7 mouse cellular contexts compared by ENCODE assay signal in genomic region chr4:46497286-46497892, GRCm38 (mm10). TPM values are rescaled to one million over a fixed set of nuclear protein-coding genes. Genes with fewer than 3 reads are reported as not detected.
DNase-seq lines count a peak whose midpoint lies in the region; TF ChIP-seq lines count a peak whose summit lies in the region.

No protein-coding gene starts in this region.

- WGBS in lung, adult 2 months = 47% methylated on average over 4 of the region's 4 CpGs

- H3ac ChIP-seq in C2C12 (ENCODE audit: control insufficient read depth, insufficient read length, low read depth) = no peak overlapping the region

- H3K79me2 ChIP-seq in C2C12 (ENCODE audit: control insufficient read depth, insufficient read depth) = peaks cover 13% of the 10 kb centered on the region

- in situ Hi-C loops in ES-E14 (cut with MboI; ENCODE audit: low sequenced_read_pairs in 2 of 2, unreplicated experiment in 2 of 2) = no loop called here

- no peak for TF ChIP-seq POLR2A in lung, adult 2 months (IDR thresholded peaks at IDR 0.05; ENCODE audit: borderline replicate concordance, extremely low read depth, low read depth, low read length)

- TF ChIP-seq CTCF in C2C12 (IDR thresholded peaks at IDR 0.05; ENCODE audit: control insufficient read depth, insufficient read depth, insufficient read length) = peak; percentile 68
- peak; percentile 91 for TF ChIP-seq CTCF in lung, adult 2 months (IDR thresholded peaks at IDR 0.05; ENCODE audit: insufficient read depth, low read length)

- no peak overlapping the region for H3K27ac ChIP-seq in ES-E14 (ENCODE audit: insufficient read depth, low read depth, low read length, poor library complexity, severe bottlenecking)

- H3K4me3 ChIP-seq in C2C12 (ENCODE audit: insufficient read depth, poor library complexity, severe bottlenecking) = no peak overlapping the region
- H3K4me3 ChIP-seq in ES-E14 (ENCODE audit: insufficient read depth in 1 of 2, low read depth in 1 of 2, low read length in 2 of 2, poor library complexity in 1 of 2, severe bottlenecking in 1 of 2) = no peak overlapping the region
- no peak overlapping the region for H3K4me3 ChIP-seq in lung, adult 2 months (replicated peaks; ENCODE audit: extremely low read depth, low read depth, low read length)

- H3K4me1 ChIP-seq in ES-E14 (ENCODE audit: control insufficient read depth in 2 of 2, insufficient read depth in 2 of 2, low read length in 2 of 2, poor library complexity in 1 of 2) = no peaks in the 10 kb centered on the region
- no peaks in the 10 kb centered on the region for H3K4me1 ChIP-seq in lung, adult 2 months (ENCODE audit: control insufficient read depth, insufficient read depth, low read length)

- peak; percentile 60 for DNase-seq in ES-E14 (ENCODE audit: low read depth, low spot score)
- peak; percentile 55 for DNase-seq in cerebellum, adult 11-12 months
- peak; percentile 68 for DNase-seq in gastrocnemius, postnatal 10 days
- DNase-seq in kidney, postnatal 14 days = peak; percentile 74
- DNase-seq in lung, adult 2 months = peak; percentile 71
- peak; percentile 35 for DNase-seq in right cerebral cortex, postnatal 25 days

- peaks cover 2% of the 10 kb centered on the region for H3K79me3 ChIP-seq in C2C12 (ENCODE audit: low read depth)

- no peaks in the 10 kb centered on the region for H3K9me3 ChIP-seq in ES-E14 (ENCODE audit: control insufficient read depth, insufficient read depth, low read depth, low read length)

- no peaks in the 10 kb centered on the region for H3K27me3 ChIP-seq in C2C12 (ENCODE audit: control insufficient read depth, insufficient read depth, insufficient read length)

- H3K36me3 ChIP-seq in C2C12 (ENCODE audit: control insufficient read depth, insufficient read depth) (peaks cover 80% of the 10 kb centered on the region), ES-E14 (ENCODE audit: control insufficient read depth, insufficient read depth, low read length, poor library complexity, severe bottlenecking) (peaks cover 48% of the 10 kb centered on the region)

- no peak overlapping the region for H3K9ac ChIP-seq in ES-E14 (ENCODE audit: insufficient read depth, low read depth, low read length, poor library complexity, severe bottlenecking)

TF ChIP-seq in C2C12, 6 proteins besides CTCF, POLR2A, EP300 and RAD21:
- TF ChIP-seq MAX (IDR thresholded peaks at IDR 0.05) = no peak
- peak; percentile 75 for TF ChIP-seq CEBPB (IDR thresholded peaks at IDR 0.05; ENCODE audit: low read depth)

TF ChIP-seq in ES-E14, 5 proteins besides CTCF, POLR2A, EP300 and RAD21:
- TF ChIP-seq ZC3H11A (IDR thresholded peaks at IDR 0.05; ENCODE audit: borderline replicate concordance, low read depth, low read length) (no peak), ZNF384 (IDR thresholded peaks at IDR 0.05; ENCODE audit: low read depth, low read length) (0 out of 2 replicates have a peak, but pooled peaks have one; percentile 39)

RNA-seq across cellular contexts. Expression of gene Nans, which starts 8.3 kb away (rescaled TPM):
- polyA plus RNA-seq in C2C12 (2012; fragmentation: generic; extraction: Trizol) = 115 TPM
- 56.4 and 75.4 TPM in 2 replicates for total RNA-seq in ES-E14 (2012; rRNA removed)
- total RNA-seq in gastrocnemius, postnatal 10 days (2021) = 10 to 100 TPM; 34.7 to 38.0 TPM
- polyA plus RNA-seq in lung, adult 2 months (2012; rRNA removed) = 20.1 and 21.6 TPM in 2 replicates

RNA-seq across cellular contexts. Expression of gene Trim14, which starts 38.6 kb away (rescaled TPM):
- 0.12 TPM for polyA plus RNA-seq in C2C12 (2012; fragmentation: generic; extraction: Trizol)
- total RNA-seq in ES-E14 (2012; rRNA removed) = 0.58 and 1.2 TPM in 2 replicates
- total RNA-seq in gastrocnemius, postnatal 10 days (2021) = under 1 TPM; 0.63 to 0.93 TPM
- 14.6 and 24.7 TPM in 2 replicates for polyA plus RNA-seq in lung, adult 2 months (2012; rRNA removed)

RNA-seq across cellular contexts. Expression of gene Anp32b, which starts 46.7 kb away (rescaled TPM):
- polyA plus RNA-seq in C2C12 (2012; fragmentation: generic; extraction: Trizol) = 311 TPM
- total RNA-seq in ES-E14 (2012; rRNA removed) = 43.5 and 49.5 TPM in 2 replicates
- 100 to 1,000 TPM in 1 of 2 experiments, 10 to 100 TPM in 1; 98.5 to 102 TPM for total RNA-seq in gastrocnemius, postnatal 10 days (2021)
- polyA plus RNA-seq in lung, adult 2 months (2012; rRNA removed) = 14.4 and 19.2 TPM in 2 replicates
